Mouse (Mus musculus): Measurements from ENCODE around the gene Phex. TPM values are rescaled to one million over a fixed set of nuclear protein-coding genes. Genes with fewer than 3 reads are reported as not detected.

Phex gene
- polyA plus RNA-seq, 1 experiment = 1.1 TPM

- Histone ChIP-seq H3K27ac (ENCODE audit: insufficient read depth, low read length) (peak overlapping the region; percentile 59; the same call in 1 of the 2 replicates), H3K4me1 (ENCODE audit: control insufficient read depth, insufficient read depth, low read length) (peaks cover 10% of the 10 kb centered on the region), H3K27me3 (ENCODE audit: control insufficient read depth, insufficient read depth, low read length) (no peaks in the 10 kb centered on the region; the same call in 1 of the 2 replicates), H3K4me3 (replicated peaks; ENCODE audit: insufficient read depth, low read depth, low read length) (no peak overlapping the region)
- TF ChIP-seq CTCF (IDR thresholded peaks at IDR 0.05; ENCODE audit: borderline replicate concordance, insufficient read depth, low read depth, low read length) = no peak
- no peak for TF ChIP-seq POLR2A (IDR thresholded peaks at IDR 0.05; ENCODE audit: borderline replicate concordance, insufficient read depth, low read length)
- peak in 1 of 2 experiments; percentile 75 for DNase-seq
- WGBS = 8% methylated on average over 1 of the region's 1 CpGs
These were observed 106.9 kb downstream of the Phex start for GRCm38 (mm10) chrX:157308171-157308570.

- 3% methylated on average over 3 of the region's 3 CpGs for WGBS
- peak; percentile 19 to 79 for DNase-seq
- Histone ChIP-seq H3K27ac (ENCODE audit: insufficient read depth, low read length) (peak overlapping the region; percentile 91; the same call in 1 of the 2 replicates), H3K4me1 (ENCODE audit: control insufficient read depth, insufficient read depth, low read length) (peaks cover 10% of the 10 kb centered on the region), H3K4me3 (replicated peaks; ENCODE audit: insufficient read depth, low read depth, low read length) (no peak overlapping the region), H3K27me3 (ENCODE audit: control insufficient read depth, insufficient read depth, low read length) (no peaks in the 10 kb centered on the region; the same call in 1 of the 2 replicates)
- TF ChIP-seq POLR2A (IDR thresholded peaks at IDR 0.05; ENCODE audit: borderline replicate concordance, insufficient read depth, low read length) (no peak), CTCF (IDR thresholded peaks at IDR 0.05; ENCODE audit: borderline replicate concordance, insufficient read depth, low read depth, low read length) (peak; percentile 28; the same call in 1 of the 2 replicates)
These were observed 107.7 kb downstream of the Phex start for GRCm38 (mm10) chrX:157307411-157307810.

GRCm38 (mm10) chrX:157306796-157307405, 108.2 kb downstream of the Phex start:
- Histone ChIP-seq H3K4me1 (ENCODE audit: control insufficient read depth, insufficient read depth, low read length) (peaks cover 10% of the 10 kb centered on the region), H3K4me3 (replicated peaks; ENCODE audit: insufficient read depth, low read depth, low read length) (no peak overlapping the region), H3K27me3 (ENCODE audit: control insufficient read depth, insufficient read depth, low read length) (no peaks in the 10 kb centered on the region; the same call in 1 of the 2 replicates), H3K27ac (ENCODE audit: insufficient read depth, low read length) (peak overlapping the region; percentile 91; the same call in 1 of the 2 replicates)
- 15% methylated on average over 4 of the region's 4 CpGs for WGBS
- TF ChIP-seq POLR2A (IDR thresholded peaks at IDR 0.05; ENCODE audit: borderline replicate concordance, insufficient read depth, low read length) (no peak), CTCF (IDR thresholded peaks at IDR 0.05; ENCODE audit: borderline replicate concordance, insufficient read depth, low read depth, low read length) (no peak)
- DNase-seq = peak; percentile 58 to 85

- TF ChIP-seq CTCF (IDR thresholded peaks at IDR 0.05; ENCODE audit: borderline replicate concordance, insufficient read depth, low read depth, low read length) (no peak), POLR2A (IDR thresholded peaks at IDR 0.05; ENCODE audit: borderline replicate concordance, insufficient read depth, low read length) (no peak)
- WGBS = 17% methylated on average over 5 of the region's 5 CpGs
- peak overlapping the region; percentile 92 for H3K27ac ChIP-seq (ENCODE audit: insufficient read depth, low read length)
- no peak overlapping the region for H3K4me3 ChIP-seq (replicated peaks; ENCODE audit: insufficient read depth, low read depth, low read length)
- peak; percentile 60 to 62 for DNase-seq
- H3K27me3 ChIP-seq (ENCODE audit: control insufficient read depth, insufficient read depth, low read length) = no peaks in the 10 kb centered on the region; the same call in 1 of the 2 replicates
- H3K4me1 ChIP-seq (ENCODE audit: control insufficient read depth, insufficient read depth, low read length) = peaks cover 10% of the 10 kb centered on the region
These were observed 109.3 kb downstream of the Phex start for GRCm38 (mm10) chrX:157305852-157306232.

GRCm38 (mm10) chrX:157305193-157305851, 109.8 kb downstream of the Phex start:
- H3K27ac ChIP-seq (ENCODE audit: insufficient read depth, low read length) = peak overlapping the region; percentile 92
- H3K27me3 ChIP-seq (ENCODE audit: control insufficient read depth, insufficient read depth, low read length) = no peaks in the 10 kb centered on the region; the same call in 1 of the 2 replicates
- 19% methylated on average over 6 of the region's 6 CpGs for WGBS
- no peak overlapping the region for H3K4me3 ChIP-seq (replicated peaks; ENCODE audit: insufficient read depth, low read depth, low read length)
- H3K4me1 ChIP-seq (ENCODE audit: control insufficient read depth, insufficient read depth, low read length) = peaks cover 10% of the 10 kb centered on the region
- TF ChIP-seq POLR2A (IDR thresholded peaks at IDR 0.05; ENCODE audit: borderline replicate concordance, insufficient read depth, low read length) (no peak), CTCF (IDR thresholded peaks at IDR 0.05; ENCODE audit: borderline replicate concordance, insufficient read depth, low read depth, low read length) (no peak)
- DNase-seq = peak; percentile 28 to 76

GRCm38 (mm10) chrX:157292411-157292810, 122.7 kb downstream of the Phex start:
- Histone ChIP-seq H3K4me3 (replicated peaks; ENCODE audit: insufficient read depth, low read depth, low read length) (no peak overlapping the region), H3K27me3 (ENCODE audit: control insufficient read depth, insufficient read depth, low read length) (no peaks in the 10 kb centered on the region), H3K27ac (ENCODE audit: insufficient read depth, low read length) (no peak overlapping the region), H3K4me1 (ENCODE audit: control insufficient read depth, insufficient read depth, low read length) (no peaks in the 10 kb centered on the region)
- DNase-seq = no peak
- no peak for TF ChIP-seq CTCF (IDR thresholded peaks at IDR 0.05; ENCODE audit: borderline replicate concordance, insufficient read depth, low read depth, low read length)
- TF ChIP-seq POLR2A (IDR thresholded peaks at IDR 0.05; ENCODE audit: borderline replicate concordance, insufficient read depth, low read length) = no peak

GRCm38 (mm10) chrX:157276581-157276980, 138.5 kb downstream of the Phex start:
- Histone ChIP-seq H3K4me1 (ENCODE audit: control insufficient read depth, insufficient read depth, low read length) (no peaks in the 10 kb centered on the region), H3K27ac (ENCODE audit: insufficient read depth, low read length) (no peak overlapping the region), H3K4me3 (replicated peaks; ENCODE audit: insufficient read depth, low read depth, low read length) (no peak overlapping the region), H3K27me3 (ENCODE audit: control insufficient read depth, insufficient read depth, low read length) (no peaks in the 10 kb centered on the region)
- no peak for TF ChIP-seq CTCF (IDR thresholded peaks at IDR 0.05; ENCODE audit: borderline replicate concordance, insufficient read depth, low read depth, low read length)
- no peak for TF ChIP-seq POLR2A (IDR thresholded peaks at IDR 0.05; ENCODE audit: borderline replicate concordance, insufficient read depth, low read length)
- WGBS = 25% methylated on average over 1 of the region's 1 CpGs
- DNase-seq = no peak

GRCm38 (mm10) chrX:157273291-157273690, 141.8 kb downstream of the Phex start:
- Histone ChIP-seq H3K4me1 (ENCODE audit: control insufficient read depth, insufficient read depth, low read length) (no peaks in the 10 kb centered on the region), H3K27me3 (ENCODE audit: control insufficient read depth, insufficient read depth, low read length) (no peaks in the 10 kb centered on the region), H3K27ac (ENCODE audit: insufficient read depth, low read length) (no peak overlapping the region), H3K4me3 (replicated peaks; ENCODE audit: insufficient read depth, low read depth, low read length) (no peak overlapping the region)
- TF ChIP-seq POLR2A (IDR thresholded peaks at IDR 0.05; ENCODE audit: borderline replicate concordance, insufficient read depth, low read length) (no peak), CTCF (IDR thresholded peaks at IDR 0.05; ENCODE audit: borderline replicate concordance, insufficient read depth, low read depth, low read length) (no peak)
- DNase-seq = no peak
- WGBS = 94% methylated on average over 3 of the region's 3 CpGs

All from cerebellum, adult 2 months (tissue).